Mouse (Mus musculus) E14TG2a.4 (cell line): ENCODE measurements around the gene Cend1.

Experiments used
- CTCF ChIP-seq: conservative IDR thresholded peaks from 2 replicates; pipeline ENCODE4 v1.5.1; 2014; ENCODE audit warnings: low read length
- POU5F1 ChIP-seq: IDR thresholded peaks from 2 replicates; pipeline ENCODE4 v1.6.1; 2014; ENCODE audit warnings: low read length, borderline replicate concordance

- TF ChIP-seq CTCF (no peak), POU5F1 (no peak)
Measured at GRCm38 (mm10) chr7:141461521-141462332, 32.4 kb upstream of the Cend1 start.
